Mouse (Mus musculus): ENCODE measurements at regions not wholly inside any gene's neighbourhood (a gene's known extent, or its start where the extent isn't known, plus 50 kb on each side); places are given as distances from the start of the nearest gene placed in this dataset.

DNA sequence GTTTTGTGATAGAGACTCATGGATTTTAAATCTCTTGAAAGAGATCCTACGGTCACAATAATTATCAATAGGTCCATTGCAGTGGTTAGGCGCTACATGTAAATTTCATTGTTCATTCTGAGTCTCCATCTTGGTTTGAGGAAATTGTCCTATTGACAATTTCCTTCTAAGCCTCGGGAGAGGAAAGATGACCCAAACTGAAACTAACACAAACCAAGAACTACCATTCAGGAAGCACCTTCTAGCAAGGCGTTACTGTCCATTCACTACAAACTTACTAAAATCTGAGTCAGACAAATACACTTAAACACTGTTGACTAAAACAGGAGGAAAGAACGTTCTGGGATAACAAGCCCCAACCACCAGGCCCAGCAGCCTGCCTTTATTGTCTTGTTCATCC is 140.1 kb upstream of the Olig3 start:
- Histone ChIP-seq H3K9ac (no peak overlapping the region), H3K27ac (no peak overlapping the region), H3K4me1 (no peaks in the 10 kb centered on the region), H3K4me3 (no peak overlapping the region), H3K4me2 (no peak overlapping the region), H3K36me3 (replicated peaks) (no peaks in the 10 kb centered on the region), H3K9me3 (no peaks in the 10 kb centered on the region), H3K27me3 (replicated peaks) (no peaks in the 10 kb centered on the region)
- 84% methylated on average over 5 of the region's 5 CpGs for WGBS
- ATAC-seq (replicated peaks), result no peak

DNA sequence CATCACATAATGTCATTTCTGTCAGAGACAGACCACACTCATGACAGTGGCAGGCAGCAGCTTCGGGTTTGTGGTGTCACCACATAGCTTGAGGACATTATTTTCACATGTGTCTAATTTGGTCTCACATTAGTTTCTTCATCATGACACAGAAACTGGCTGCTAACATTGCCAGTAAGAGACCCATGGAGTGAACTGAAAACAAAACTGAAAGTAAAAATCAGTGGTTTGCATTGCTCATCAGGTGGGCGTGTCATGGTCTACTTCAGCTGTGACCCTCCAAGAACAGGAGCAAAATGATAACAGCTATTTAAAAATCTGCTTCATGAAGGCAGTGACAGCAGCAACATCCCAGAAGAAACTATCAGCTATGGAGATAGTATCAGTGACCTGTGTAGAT is 146.6 kb upstream of the Olig3 start:
- H3K4me1 ChIP-seq, result peaks cover 3% of the 10 kb centered on the region; the same call in 1 of the 2 replicates
- no peak for ATAC-seq (replicated peaks)
- H3K9me3 ChIP-seq, result no peaks in the 10 kb centered on the region
- no peak overlapping the region for H3K4me2 ChIP-seq
- H3K4me3 ChIP-seq, result no peak overlapping the region
- H3K27ac ChIP-seq, result no peak overlapping the region
- H3K27me3 ChIP-seq (replicated peaks), result no peaks in the 10 kb centered on the region
- H3K9ac ChIP-seq, result no peak overlapping the region
- no peaks in the 10 kb centered on the region for H3K36me3 ChIP-seq (replicated peaks)
- WGBS, result 88% methylated on average over 2 of the region's 2 CpGs

DNA sequence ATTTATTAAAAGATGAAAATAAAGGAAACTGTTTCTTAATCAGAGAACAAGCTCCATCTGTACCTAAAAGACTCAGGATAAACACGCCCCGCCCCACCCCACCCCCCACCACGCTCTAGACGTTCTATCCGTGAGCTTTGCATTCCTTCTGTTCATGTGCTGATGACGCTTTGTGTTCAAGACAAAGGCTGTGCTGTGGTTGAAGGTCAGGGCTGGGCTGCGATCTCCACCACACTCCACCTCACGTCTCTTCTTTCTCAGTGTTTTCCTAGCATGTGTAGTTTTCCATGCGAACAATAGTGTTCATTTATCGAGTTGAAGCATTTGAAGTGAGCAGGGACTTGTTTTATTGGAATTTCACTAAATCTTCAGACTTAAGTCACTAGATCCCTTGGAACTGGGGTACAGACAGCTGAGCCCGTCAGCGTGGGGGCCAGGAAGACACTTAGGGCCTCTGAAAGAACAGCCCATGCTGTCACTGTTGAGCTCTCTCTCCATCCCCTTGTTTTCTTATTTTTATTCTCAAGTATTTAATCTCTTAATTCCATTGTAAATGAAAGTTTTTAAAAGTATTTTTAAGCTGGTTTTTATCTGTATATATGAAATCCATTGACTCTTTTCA is 148.1 kb upstream of the Olig3 start:
- ATAC-seq (replicated peaks), result no peak
- WGBS, result 6% methylated on average over 12 of the region's 12 CpGs
- Histone ChIP-seq H3K36me3 (replicated peaks) (no peaks in the 10 kb centered on the region), H3K27me3 (replicated peaks) (no peaks in the 10 kb centered on the region), H3K4me3 (no peak overlapping the region), H3K9ac (no peak overlapping the region), H3K9me3 (no peaks in the 10 kb centered on the region), H3K4me2 (peak overlapping the region; percentile 34), H3K27ac (no peak overlapping the region), H3K4me1 (peaks cover 3% of the 10 kb centered on the region; the same call in 1 of the 2 replicates)

DNA sequence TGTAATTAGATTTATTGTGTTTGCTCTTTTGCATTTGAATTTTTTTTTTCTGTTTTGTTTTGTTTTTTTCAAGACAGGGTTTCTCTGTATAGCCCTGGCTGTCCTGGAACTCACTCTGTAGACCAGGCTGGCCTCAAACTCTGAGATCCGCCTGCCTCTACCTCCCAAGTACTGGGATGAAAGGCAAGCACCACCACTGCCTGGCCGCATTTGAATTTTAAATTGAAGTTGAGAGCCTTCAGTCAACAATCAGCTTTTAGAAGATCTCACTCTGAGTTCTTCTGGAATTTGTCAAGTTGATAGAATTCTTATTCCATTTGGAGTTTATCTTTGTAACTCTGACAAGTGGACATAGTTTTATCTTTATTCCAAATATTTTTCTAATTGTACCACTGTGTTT is 148.8 kb upstream of the Olig3 start:
- H3K4me1 ChIP-seq, result peaks cover 3% of the 10 kb centered on the region; the same call in 1 of the 2 replicates
- H3K36me3 ChIP-seq (replicated peaks), result no peaks in the 10 kb centered on the region
- H3K27me3 ChIP-seq (replicated peaks), result no peaks in the 10 kb centered on the region
- H3K4me2 ChIP-seq, result no peak overlapping the region
- H3K4me3 ChIP-seq, result no peak overlapping the region
- no peak overlapping the region for H3K27ac ChIP-seq
- 60% methylated on average over 2 of the region's 2 CpGs for WGBS
- H3K9me3 ChIP-seq, result no peaks in the 10 kb centered on the region
- no peak overlapping the region for H3K9ac ChIP-seq
- no peak for ATAC-seq (replicated peaks)

DNA sequence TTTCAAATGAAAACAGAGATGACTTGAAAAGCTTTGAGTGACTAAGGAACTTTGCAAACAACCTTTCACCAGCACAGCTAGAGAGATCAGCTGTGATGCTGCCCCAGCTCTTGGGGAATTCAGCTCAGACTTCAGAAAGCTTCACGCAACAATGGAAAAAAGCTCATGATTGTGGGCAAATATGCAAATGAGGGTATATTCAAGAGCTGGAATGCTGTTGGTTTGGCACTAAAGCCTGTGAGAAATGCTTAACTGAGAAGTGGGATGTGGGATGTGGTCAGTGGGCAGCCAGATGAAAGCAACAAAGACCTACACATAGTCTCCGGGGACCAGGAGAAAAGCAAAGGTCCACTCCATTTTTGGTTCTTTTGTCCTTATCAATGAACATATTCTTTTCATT is 156.0 kb upstream of the Olig3 start:
- Histone ChIP-seq H3K9me3 (no peaks in the 10 kb centered on the region), H3K4me2 (no peak overlapping the region), H3K27ac (no peak overlapping the region), H3K4me3 (no peak overlapping the region), H3K9ac (no peak overlapping the region), H3K4me1 (no peaks in the 10 kb centered on the region), H3K36me3 (replicated peaks) (no peaks in the 10 kb centered on the region), H3K27me3 (replicated peaks) (no peaks in the 10 kb centered on the region)
- WGBS, result 57% methylated on average over 2 of the region's 2 CpGs
- no peak for ATAC-seq (replicated peaks)

DNA sequence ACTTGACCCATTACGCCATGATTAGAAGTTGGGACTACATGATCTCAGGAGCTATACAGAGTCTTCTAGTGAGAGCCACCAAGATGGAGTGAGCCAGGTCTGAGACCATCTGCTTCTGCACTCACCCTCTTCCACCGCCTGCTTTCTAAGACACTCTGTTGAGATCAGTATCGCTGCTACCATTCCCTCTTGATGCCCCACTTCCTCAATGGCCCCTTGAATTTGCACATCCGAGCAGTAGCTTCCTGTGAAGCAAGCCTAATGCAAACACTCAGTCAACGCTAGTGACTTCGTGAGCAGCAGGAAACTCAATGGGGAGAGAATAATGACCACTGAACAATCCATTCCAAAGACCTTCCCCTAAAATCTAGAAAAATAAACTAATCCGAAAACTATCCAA is 160.7 kb upstream of the Olig3 start:
- Histone ChIP-seq H3K4me3 (no peak overlapping the region), H3K9ac (no peak overlapping the region), H3K9me3 (no peaks in the 10 kb centered on the region), H3K27me3 (replicated peaks) (no peaks in the 10 kb centered on the region), H3K4me2 (no peak overlapping the region), H3K36me3 (replicated peaks) (no peaks in the 10 kb centered on the region), H3K4me1 (no peaks in the 10 kb centered on the region), H3K27ac (no peak overlapping the region)
- WGBS, result 82% methylated on average over 7 of the region's 7 CpGs
- ATAC-seq (replicated peaks), result no peak

DNA sequence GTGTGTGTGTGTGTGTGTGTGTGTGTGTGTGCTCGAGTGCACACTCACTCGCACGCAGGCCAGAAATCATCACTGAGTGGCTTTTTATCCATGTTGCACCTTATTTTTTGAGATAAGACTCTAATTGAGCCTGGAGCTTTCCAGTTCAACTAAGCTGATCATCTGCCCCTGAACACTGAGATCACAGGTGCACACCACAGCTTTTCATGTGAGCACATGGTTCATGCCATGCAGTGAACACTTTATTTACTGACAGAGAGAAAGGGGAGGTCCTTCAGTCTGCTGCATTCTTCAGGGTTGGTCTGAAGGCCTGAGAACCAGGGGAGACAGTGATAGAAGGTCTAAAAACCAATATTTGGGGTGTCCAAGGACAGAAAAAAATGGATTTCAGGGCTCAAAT is 161.7 kb upstream of the Olig3 start:
- Histone ChIP-seq H3K36me3 (replicated peaks) (no peaks in the 10 kb centered on the region), H3K9me3 (no peaks in the 10 kb centered on the region), H3K4me2 (no peak overlapping the region), H3K4me3 (no peak overlapping the region), H3K4me1 (no peaks in the 10 kb centered on the region), H3K9ac (no peak overlapping the region), H3K27ac (no peak overlapping the region), H3K27me3 (replicated peaks) (no peaks in the 10 kb centered on the region)
- 97% methylated on average over 3 of the region's 3 CpGs for WGBS
- ATAC-seq (replicated peaks), result no peak

DNA sequence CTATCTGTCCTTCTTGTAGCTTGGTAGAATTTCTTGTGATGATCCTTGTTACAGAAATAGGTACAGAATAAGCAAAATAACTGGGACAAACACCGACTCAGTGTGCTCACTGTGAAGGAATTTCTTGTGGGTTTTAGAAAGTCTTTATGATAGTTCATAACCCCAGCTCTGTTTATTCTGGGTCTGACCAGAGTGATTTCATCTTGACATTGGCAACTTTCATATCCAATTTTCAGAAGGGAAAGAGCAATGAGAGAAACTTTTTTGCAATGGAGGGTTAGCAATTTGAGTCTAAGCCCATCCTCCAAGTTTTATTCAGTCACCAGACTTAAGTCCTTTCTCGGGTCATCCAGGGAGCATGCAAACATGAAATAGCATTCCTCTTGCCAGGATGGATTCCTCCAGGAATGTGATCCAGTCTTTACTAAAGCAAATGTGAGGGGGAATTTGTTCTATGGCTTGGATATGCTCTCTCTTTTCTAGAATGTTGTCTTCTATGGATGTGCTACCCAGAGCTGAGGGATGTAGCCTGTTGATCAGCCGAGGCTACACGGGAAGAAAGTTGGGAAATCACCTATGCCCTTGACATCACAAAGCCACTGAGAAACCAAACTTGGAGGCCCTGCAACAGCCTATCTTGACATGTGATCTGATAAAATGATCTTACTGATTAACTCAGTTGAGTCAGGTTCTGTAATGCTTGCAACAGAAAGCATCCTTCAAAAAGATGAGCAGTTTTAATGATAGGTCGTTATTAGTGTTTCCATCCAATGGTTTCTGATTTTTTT is 163.2 kb upstream of the Olig3 start:
- no peak overlapping the region for H3K4me2 ChIP-seq
- no peak overlapping the region for H3K27ac ChIP-seq
- no peak overlapping the region for H3K9ac ChIP-seq
- H3K4me3 ChIP-seq, result no peak overlapping the region
- WGBS, result 86% methylated on average over 5 of the region's 5 CpGs
- H3K9me3 ChIP-seq, result no peaks in the 10 kb centered on the region
- 0 out of 2 replicates have a peak, but pooled peaks cover 6% of the 10 kb centered on the region for H3K4me1 ChIP-seq
- no peaks in the 10 kb centered on the region for H3K36me3 ChIP-seq (replicated peaks)
- no peak for ATAC-seq (replicated peaks)
- H3K27me3 ChIP-seq (replicated peaks), result no peaks in the 10 kb centered on the region

DNA sequence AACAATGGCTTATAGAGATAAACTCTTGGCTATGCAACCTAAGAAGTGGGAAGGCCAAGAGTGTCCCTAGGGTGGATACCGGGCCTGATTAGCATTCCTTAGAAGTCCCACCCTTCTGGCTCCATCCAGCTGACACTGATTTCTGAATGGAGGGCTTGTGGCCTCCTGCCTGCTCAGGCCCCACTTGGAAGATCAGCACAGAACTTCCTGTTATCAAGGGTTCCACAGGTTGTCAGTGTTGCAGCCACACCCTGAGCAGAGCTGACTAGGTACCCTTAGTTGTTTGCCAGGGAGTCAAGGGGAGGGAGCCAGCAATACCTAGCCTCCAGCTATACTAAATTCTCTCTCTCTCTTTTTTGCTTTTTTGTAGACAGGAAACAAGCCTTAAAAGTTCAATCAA is 164.1 kb upstream of the Olig3 start:
- H3K9me3 ChIP-seq, result no peaks in the 10 kb centered on the region

DNA sequence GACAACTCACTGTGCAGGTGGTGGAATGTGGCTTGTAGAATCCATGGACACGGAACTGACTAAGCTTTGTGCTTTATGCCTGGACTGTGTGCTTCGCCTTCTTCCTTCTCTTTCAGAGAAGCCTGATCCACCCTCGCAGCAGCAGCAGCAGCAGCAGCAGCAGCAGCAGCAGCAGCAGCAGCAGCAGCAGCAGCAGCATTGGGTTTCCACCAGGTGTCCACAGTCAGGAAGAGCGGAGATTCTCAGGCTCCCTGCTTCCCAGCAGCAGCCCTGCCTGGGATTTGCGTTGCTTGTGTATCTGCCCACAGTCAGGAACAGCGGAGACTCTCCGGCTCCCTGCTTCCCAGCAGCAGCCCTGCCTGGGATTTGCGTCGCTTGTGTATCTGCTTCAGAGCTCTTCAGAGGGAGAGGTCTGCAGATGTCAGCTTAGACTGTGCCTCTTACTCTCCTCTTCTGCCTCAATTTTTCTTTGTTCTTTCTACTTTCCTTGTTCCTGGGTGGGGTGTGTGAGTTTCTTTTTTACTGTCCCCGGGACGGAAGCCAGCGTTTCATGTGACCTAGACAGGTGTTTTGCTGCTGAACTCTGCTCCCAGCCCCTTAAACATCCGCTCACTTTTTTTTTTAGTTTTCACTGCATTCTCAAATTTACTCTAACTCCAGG is 168.1 kb upstream of the Olig3 start:
- Histone ChIP-seq H3K4me1 (0 out of 2 replicates have a peak, but pooled peaks cover 7% of the 10 kb centered on the region), H3K4me2 (peak overlapping the region; percentile 51), H3K36me3 (replicated peaks) (no peaks in the 10 kb centered on the region), H3K27ac (no peak overlapping the region), H3K9ac (peak overlapping the region; percentile 35), H3K9me3 (no peaks in the 10 kb centered on the region), H3K27me3 (replicated peaks) (0 out of 2 replicates have a peak, but pooled peaks cover 9% of the 10 kb centered on the region), H3K4me3 (peak overlapping the region; percentile 29)
- 15% methylated on average over 13 of the region's 13 CpGs for WGBS
- peak; percentile 83 for ATAC-seq (replicated peaks)

More for the DNA sequence above, 164.1 kb upstream of the Olig3 start:
- WGBS, result 24% methylated on average over 1 of the region's 1 CpGs
- H3K27ac ChIP-seq, result no peak overlapping the region
- no peak overlapping the region for H3K9ac ChIP-seq
- 0 out of 2 replicates have a peak, but pooled peaks cover 7% of the 10 kb centered on the region for H3K4me1 ChIP-seq
- H3K4me3 ChIP-seq, result no peak overlapping the region
- no peak for ATAC-seq (replicated peaks)
- H3K4me2 ChIP-seq, result no peak overlapping the region
- H3K36me3 ChIP-seq (replicated peaks), result no peaks in the 10 kb centered on the region
- 0 out of 2 replicates have a peak, but pooled peaks cover 5% of the 10 kb centered on the region for H3K27me3 ChIP-seq (replicated peaks)

DNA sequence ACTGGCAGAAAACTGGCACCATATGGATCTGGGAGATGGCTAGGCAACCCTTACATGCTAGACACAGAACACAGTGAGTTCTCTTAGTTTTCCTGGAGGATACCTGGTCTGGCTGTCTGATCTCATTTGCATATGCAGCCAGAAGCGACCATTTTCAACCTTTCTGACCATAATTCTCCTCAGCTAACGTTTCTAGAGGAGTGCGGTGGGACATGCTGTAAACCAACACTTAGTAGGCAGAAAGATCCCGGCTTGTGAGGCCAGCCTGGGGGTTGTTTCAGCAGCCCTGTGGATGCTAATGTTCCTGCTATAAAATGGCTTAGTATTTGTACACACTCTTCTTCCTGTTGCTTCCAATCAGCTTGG is 168.6 kb upstream of the Olig3 start:
- H3K36me3 ChIP-seq (replicated peaks), result no peaks in the 10 kb centered on the region
- H3K27me3 ChIP-seq (replicated peaks), result 0 out of 2 replicates have a peak, but pooled peaks cover 9% of the 10 kb centered on the region
- no peaks in the 10 kb centered on the region for H3K9me3 ChIP-seq
- H3K4me2 ChIP-seq, result peak overlapping the region; percentile 51; the same call in 1 of the 2 replicates
- H3K27ac ChIP-seq, result no peak overlapping the region
- H3K4me1 ChIP-seq, result 0 out of 2 replicates have a peak, but pooled peaks cover 7% of the 10 kb centered on the region
- H3K4me3 ChIP-seq, result no peak overlapping the region
- 55% methylated on average over 4 of the region's 4 CpGs for WGBS
- ATAC-seq (replicated peaks), result no peak; the same call in 1 of the 2 replicates
- peak overlapping the region; percentile 35; the same call in 1 of the 2 replicates for H3K9ac ChIP-seq

DNA sequence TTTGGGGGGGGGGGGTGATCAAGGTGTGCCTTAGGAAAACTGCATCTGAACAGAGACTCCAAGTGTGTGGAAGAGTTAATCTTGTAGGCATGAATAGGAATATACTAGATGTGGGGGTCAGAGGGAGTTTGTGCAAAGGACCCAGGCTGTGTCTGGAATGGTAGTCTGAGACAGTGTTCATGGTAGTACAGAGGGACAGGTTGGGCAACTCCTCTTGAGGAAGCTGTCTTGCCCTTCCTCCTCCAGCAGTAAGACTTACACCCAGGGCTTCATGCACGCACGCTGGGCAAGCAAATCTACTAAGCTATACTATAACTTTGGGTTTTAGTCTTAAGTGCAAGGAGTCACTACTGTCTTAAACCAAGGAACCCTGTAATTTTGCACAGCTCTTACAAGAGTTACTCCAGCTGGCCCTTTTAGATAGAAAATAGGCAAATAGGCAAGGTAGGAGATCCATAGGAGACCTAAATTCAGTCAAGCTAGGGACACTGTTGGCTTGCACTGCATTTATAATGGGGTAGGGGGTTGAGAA is 169.2 kb upstream of the Olig3 start:
- H3K4me3 ChIP-seq, result no peak overlapping the region
- 96% methylated on average over 2 of the region's 2 CpGs for WGBS
- no peaks in the 10 kb centered on the region for H3K36me3 ChIP-seq (replicated peaks)
- no peak overlapping the region for H3K27ac ChIP-seq
- H3K9ac ChIP-seq, result no peak overlapping the region
- 0 out of 2 replicates have a peak, but pooled peaks cover 7% of the 10 kb centered on the region for H3K4me1 ChIP-seq
- H3K4me2 ChIP-seq, result no peak overlapping the region
- H3K9me3 ChIP-seq, result no peaks in the 10 kb centered on the region
- H3K27me3 ChIP-seq (replicated peaks), result 0 out of 2 replicates have a peak, but pooled peaks cover 9% of the 10 kb centered on the region
- no peak for ATAC-seq (replicated peaks)
